Mouse (Mus musculus): Measurements from ENCODE around the gene Dcdc2c.

DNA sequence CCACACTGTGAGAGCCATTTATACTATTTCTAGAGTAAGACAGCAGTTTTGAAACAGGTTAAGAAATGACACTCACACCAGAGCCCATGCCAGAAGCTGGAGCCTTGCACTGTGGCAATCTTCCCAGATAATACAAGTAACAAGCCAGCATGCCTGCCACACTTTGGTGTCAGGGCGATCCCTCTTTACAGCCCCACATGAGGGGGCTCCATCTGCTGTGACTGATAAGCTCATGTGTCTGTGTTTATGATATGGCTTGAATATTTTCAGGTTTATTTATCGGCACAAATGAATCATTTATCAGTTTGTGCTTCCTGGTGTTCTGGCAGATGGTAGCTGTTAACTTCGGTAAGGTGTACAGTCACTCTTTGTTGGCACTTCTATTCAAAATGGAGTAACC is 25.9 kb upstream of the Dcdc2c start:
- TF ChIP-seq CTCF (IDR thresholded peaks at IDR 0.05; ENCODE audit: control insufficient read depth, insufficient read depth, insufficient replicate concordance, low read depth, low read length) (no peak), POLR2A (IDR thresholded peaks at IDR 0.05; ENCODE audit: control insufficient read depth, low read depth, low read length) (no peak)

All from testis, adult 2 months (tissue).